Mouse (Mus musculus) E14TG2a.4 (cell line): Measurements from ENCODE around the gene Tecpr2.

Experiments used
- CTCF ChIP-seq: conservative IDR thresholded peaks from 2 replicates; pipeline ENCODE4 v1.5.1; 2014; ENCODE audit warnings: low read length
- NANOG ChIP-seq: IDR thresholded peaks from 2 replicates; pipeline ENCODE4 v1.6.1; 2014; ENCODE audit warnings: borderline replicate concordance, low read length, mixed read lengths

GRCm38 (mm10) chr12:110915761-110916160, 26.7 kb downstream of the Tecpr2 start:
- TF ChIP-seq CTCF (no peak), NANOG (no peak)
